Mouse (Mus musculus) lung, embryonic 15.5 days (tissue): ENCODE data around the gene Sel1l2. TPM values are rescaled to one million over a fixed set of nuclear protein-coding genes. Genes with fewer than 3 reads are reported as not detected.
"Not testable (repeated sequence)": the region's sequence is repeated elsewhere in the genome, so short reads cannot be mapped to it uniquely, and the experiment has no call there.

Experiments used
- ATAC-seq: fragments of 200-750 bp; cut with Nextera tagmentation; 2 replicates; pipeline ENCODE4 v1.8.0; 2017; ENCODE audit warnings: moderate number of reproducible peaks, borderline replicate concordance; ENCODE audit not compliant: low FRiP score, low TSS enrichment; ENCODE audit errors: extremely low read depth
- H3K27ac ChIP-seq: fragments of 300-500 bp; sonication (generic); 2 replicates; pipeline ENCODE4 v1.5.1; 2015; ENCODE audit warnings: moderate library complexity, mild to moderate bottlenecking, inconsistent platforms
- H3K27me3 ChIP-seq: fragments of 300-500 bp; sonication (generic); 2 replicates; pipeline ENCODE4 v1.6.1; 2015; ENCODE audit warnings: inconsistent platforms
- H3K36me3 ChIP-seq: fragments of 300-500 bp; sonication (generic); 2 replicates; pipeline ENCODE4 v1.6.1; 2015; ENCODE audit warnings: inconsistent platforms
- H3K4me1 ChIP-seq: fragments of 300-500 bp; sonication (generic); 2 replicates; pipeline ENCODE4 v1.6.1; 2015; ENCODE audit warnings: inconsistent platforms
- H3K4me2 ChIP-seq: fragments of 300-500 bp; sonication (generic); 2 replicates; pipeline ENCODE4 v1.6.1; 2015; ENCODE audit warnings: inconsistent platforms, mild to moderate bottlenecking, moderate library complexity
- H3K4me3 ChIP-seq: fragments of 300-500 bp; sonication (generic); 2 replicates; pipeline ENCODE4 v1.5.1; 2015; ENCODE audit warnings: mild to moderate bottlenecking, inconsistent platforms
- H3K9ac ChIP-seq: fragments of 300-500 bp; sonication (generic); 2 replicates; pipeline ENCODE4 v1.6.1; 2015; ENCODE audit warnings: inconsistent platforms
- H3K9me3 ChIP-seq: fragments of 300-500 bp; sonication (generic); 2 replicates; pipeline ENCODE4 v1.6.1; 2016; ENCODE audit warnings: inconsistent platforms
- WGBS: fragments of 180-500 bp; shearing (Covaris S2); methylation state at CpG from one replicate; pipeline ENCODE4 v1.1.7; 2015; 5-methylcytosine and 5-hydroxymethylcytosine counted together
- polyA plus RNA-seq: library from polyadenylated mRNA; unstranded; fragments of >200 nt; fragmentation: Nextera tagmentation; extraction: Ambion mirVana; gene quantifications from 2 replicates; pipeline ENCODE4 v1.2.1, GENCODE M21; 2015

Gene Sel1l2
- polyA plus RNA-seq, 1 experiment from 2014 or later, result not detected

DNA sequence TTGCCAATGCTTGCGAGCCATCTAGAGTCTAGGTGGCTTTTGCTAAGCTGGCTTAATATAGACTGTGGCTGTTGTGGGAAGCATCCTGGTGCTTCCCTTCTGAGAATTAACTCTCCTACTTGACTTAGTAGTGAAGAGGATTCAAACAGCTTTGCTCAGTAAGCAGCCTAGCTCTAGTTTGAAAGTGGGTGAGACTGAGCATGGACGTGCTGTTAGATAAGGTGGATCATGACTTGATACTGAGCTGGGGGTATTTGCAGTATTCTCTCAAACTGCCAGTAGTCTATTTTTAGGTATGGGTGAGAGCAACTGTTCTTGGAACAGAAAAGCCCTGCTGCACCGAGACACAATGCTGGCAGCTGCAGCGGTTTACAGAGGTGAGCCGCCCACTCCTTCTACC, 186.9 kb downstream of the Sel1l2 start:
- WGBS, result 88% methylated on average over 5 of the region's 5 CpGs
- H3K36me3 ChIP-seq, result peaks cover 11% of the 10 kb centered on the region
- H3K4me3 ChIP-seq, result no peak overlapping the region
- ATAC-seq, result no peak
- H3K9ac ChIP-seq, result no peak overlapping the region
- no peak overlapping the region for H3K27ac ChIP-seq
- no peak overlapping the region for H3K4me2 ChIP-seq
- H3K9me3 ChIP-seq, result no peaks in the 10 kb centered on the region
- no peaks in the 10 kb centered on the region for H3K4me1 ChIP-seq
- no peaks in the 10 kb centered on the region for H3K27me3 ChIP-seq

DNA sequence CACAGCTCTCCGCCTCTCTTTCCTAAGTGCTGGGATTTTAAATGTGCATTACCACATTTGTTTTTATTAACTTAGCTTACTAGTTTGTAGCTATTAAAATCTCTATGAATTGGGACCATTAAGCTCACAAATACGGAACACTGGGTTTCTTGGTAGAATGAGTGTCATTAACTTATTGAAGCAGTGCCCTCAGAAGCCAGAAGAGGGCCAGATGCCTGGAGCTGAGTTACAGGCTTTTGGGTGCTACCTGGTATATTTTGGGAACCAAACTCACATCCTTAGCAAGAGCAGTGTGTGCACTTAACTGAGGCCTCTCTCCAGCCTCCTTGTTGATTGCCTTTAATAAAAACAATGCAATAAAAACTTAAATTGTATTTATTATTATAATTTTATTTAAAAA, 188.8 kb downstream of the Sel1l2 start:
- no peak for ATAC-seq
- Histone ChIP-seq H3K4me2 (no peak overlapping the region), H3K4me3 (no peak overlapping the region), H3K36me3 (peaks cover 11% of the 10 kb centered on the region), H3K27ac (no peak overlapping the region), H3K27me3 (no peaks in the 10 kb centered on the region), H3K4me1 (no peaks in the 10 kb centered on the region), H3K9me3 (no peaks in the 10 kb centered on the region), H3K9ac (no peak overlapping the region)
- WGBS, result 66% methylated on average over 2 of the region's 2 CpGs

DNA sequence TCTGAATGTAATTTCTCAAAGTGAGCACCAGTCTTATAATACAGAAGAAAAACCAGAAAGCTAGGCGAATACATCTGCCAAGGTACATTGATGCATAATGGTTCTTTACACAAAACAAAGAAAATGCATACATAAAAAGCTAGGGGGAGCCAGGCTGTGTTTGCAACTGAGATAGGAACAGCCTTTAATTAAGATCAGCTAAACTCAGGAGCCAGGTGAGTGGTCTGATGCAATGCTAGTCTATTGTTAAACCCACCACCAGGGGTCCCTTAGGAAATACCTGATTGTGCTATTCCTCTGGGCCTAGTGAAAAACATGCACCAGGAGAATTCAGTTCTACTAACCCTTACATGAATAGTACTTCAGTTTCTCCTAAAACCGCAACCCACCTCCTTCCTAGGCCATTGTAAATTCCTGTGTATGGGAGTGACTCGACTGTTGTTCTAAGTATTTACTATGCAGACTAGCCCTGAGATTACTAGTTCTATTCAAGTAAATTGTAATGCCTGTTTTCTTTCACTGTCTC, 203.8 kb downstream of the Sel1l2 start:
- not testable (repeated sequence) for H3K27ac ChIP-seq, ATAC-seq, H3K4me1 ChIP-seq, H3K27me3 ChIP-seq, H3K9ac ChIP-seq, H3K9me3 ChIP-seq, H3K4me2 ChIP-seq, H3K4me3 ChIP-seq
- WGBS, result 99% methylated on average over 3 of the region's 3 CpGs
- peaks cover 15% of the 10 kb centered on the region for H3K36me3 ChIP-seq

Other genes starting within 250 kb of the Sel1l2 start
- not detected in 2 replicates for gene Gm17374, start 237.7 kb downstream of the Sel1l2 start, polyA plus RNA-seq
- 22.0 and 23.4 TPM in 2 replicates for gene Esf1, start 219.1 kb downstream of the Sel1l2 start, polyA plus RNA-seq
- gene Ndufaf5, start 219.1 kb downstream of the Sel1l2 start, polyA plus RNA-seq, result 21.4 and 22.9 TPM in 2 replicates
- gene Macrod2, start 5.6 kb upstream of the Sel1l2 start, polyA plus RNA-seq, result 32.6 and 35.0 TPM in 2 replicates